Mouse (Mus musculus): ENCODE results near the gene Mms19. TPM values are rescaled to one million over a fixed set of nuclear protein-coding genes. Genes with fewer than 3 reads are reported as not detected.

Gene Mms19
- total RNA-seq, 2 experiments from 2014 or later: 6.6 to 7.7 TPM

GRCm38 (mm10) chr19:41905246-41905645, 75.7 kb downstream of the Mms19 start:
- intact Hi-C loops (cut with DNase I): no loop called here
- DNase-seq: no peak

GRCm38 (mm10) chr19:41902848-41903593, 77.9 kb downstream of the Mms19 start:
- no peak for DNase-seq
- intact Hi-C loops (cut with DNase I): no loop called here

- no peak for DNase-seq
- intact Hi-C loops (cut with DNase I): no loop called here
Observed at GRCm38 (mm10) chr19:41901696-41902095, 79.3 kb downstream of the Mms19 start.

DNA sequence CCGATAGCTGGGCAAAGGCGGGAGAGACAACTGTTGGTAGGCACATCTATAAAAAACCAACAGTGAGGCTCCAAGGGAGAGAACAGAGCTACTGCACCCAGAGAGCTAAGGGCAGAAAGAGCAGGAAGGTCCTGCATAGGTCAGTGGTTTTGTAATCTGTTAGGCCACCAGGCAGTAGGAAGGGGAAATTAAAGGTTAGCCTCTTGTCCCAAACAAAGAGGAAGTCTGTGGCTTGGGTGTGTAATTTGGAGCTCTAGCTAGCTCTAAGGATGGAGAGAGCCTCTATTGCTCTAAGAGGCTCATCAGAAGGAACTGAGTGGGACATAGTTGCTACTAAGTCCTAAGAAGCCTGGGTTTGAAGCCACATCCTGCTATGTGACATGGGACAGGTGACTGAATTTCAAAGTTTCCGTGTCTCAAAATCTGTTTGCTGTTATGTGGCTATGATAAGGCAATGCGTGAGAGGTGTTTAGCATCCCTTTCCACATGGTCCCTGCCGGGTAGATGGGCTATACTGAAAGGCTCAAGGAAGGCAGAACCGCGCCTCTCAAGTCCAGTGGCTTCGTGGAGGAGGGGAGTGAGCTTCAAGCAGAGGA, 80.4 kb downstream of the Mms19 start:
- DNase-seq: no peak
- intact Hi-C loops (cut with DNase I): no loop called here

DNA sequence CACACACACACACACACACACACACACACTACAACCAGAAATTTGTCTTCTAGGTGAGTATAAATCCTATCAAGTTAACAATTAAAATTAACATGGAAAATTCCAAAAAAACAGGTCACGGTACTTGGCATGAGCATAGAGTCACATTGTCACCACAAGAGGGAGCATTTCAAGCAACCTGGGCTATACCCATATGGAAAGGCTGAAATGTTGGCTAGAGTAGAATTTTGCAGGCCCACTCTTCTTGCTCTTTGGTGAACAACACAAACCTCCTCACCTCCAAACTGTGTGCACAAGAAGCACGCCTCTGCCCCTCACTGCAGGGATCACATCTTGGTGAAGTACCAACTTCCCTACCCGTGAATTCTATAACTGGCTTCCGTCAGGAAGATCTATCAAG, 82.1 kb downstream of the Mms19 start:
- intact Hi-C loops (cut with DNase I): no loop called here
- no peak for DNase-seq

- no peak for DNase-seq
- intact Hi-C loops (cut with DNase I): no loop called here
Observed at GRCm38 (mm10) chr19:41896319-41896711, 84.6 kb downstream of the Mms19 start.

- intact Hi-C loops (cut with DNase I): no loop called here
- DNase-seq: peak; percentile 53 to 59
Observed at GRCm38 (mm10) chr19:41895460-41896318, 85.3 kb downstream of the Mms19 start, which contains the start of gene Rrp12. Gene Rrp12 (minus strand): TSS chr19:41896173.

- intact Hi-C loops (cut with DNase I): no loop called here
- no peak for DNase-seq
Observed at GRCm38 (mm10) chr19:41894959-41895358, 86.0 kb downstream of the Mms19 start.

Other genes starting within 250 kb of the Mms19 start
- under 1 TPM; 0.33 to 0.35 TPM for gene Slit1, start 237.5 kb downstream of the Mms19 start, total RNA-seq (2021)
- gene Arhgap19, start 179.1 kb downstream of the Mms19 start, total RNA-seq (2021): 1 to 10 TPM; 6.4 to 6.6 TPM
- gene Frat1, start 151.2 kb downstream of the Mms19 start, total RNA-seq (2021): 1 to 10 TPM; 5.3 to 7.3 TPM
- gene Frat2, start 133.0 kb downstream of the Mms19 start, total RNA-seq (2021): 10 to 100 TPM; 13.9 to 18.5 TPM
- gene Rrp12, start 85.0 kb downstream of the Mms19 start, total RNA-seq (2021): 10 to 100 TPM; 30.0 to 31.6 TPM
- 10 to 100 TPM; 14.4 to 18.7 TPM for gene Pgam1, start 69.2 kb downstream of the Mms19 start, total RNA-seq (2021)
- 10 to 100 TPM; 13.2 to 15.3 TPM for gene Exosc1, start 47.7 kb downstream of the Mms19 start, total RNA-seq (2021)
- gene Zdhhc16, start 47.7 kb downstream of the Mms19 start, total RNA-seq (2021): 10 to 100 TPM; 20.7 to 21.3 TPM
- gene Ubtd1, start 606 bp upstream of the Mms19 start, total RNA-seq (2021): 10 to 100 TPM; 11.7 to 13.4 TPM
- 100 to 1,000 TPM; 121 to 331 TPM for gene Ankrd2, start 54.8 kb upstream of the Mms19 start, total RNA-seq (2021)
- gene Hoga1, start 64.5 kb upstream of the Mms19 start, total RNA-seq (2021): 1 to 10 TPM; 2.9 to 3.7 TPM
- under 1 TPM; 0.30 to 0.38 TPM for gene 4933411K16Rik, start 71.1 kb upstream of the Mms19 start, total RNA-seq (2021)
- 1 to 10 TPM; 2.1 to 2.6 TPM for gene Morn4, start 105.2 kb upstream of the Mms19 start, total RNA-seq (2021)
- gene Pi4k2a, start 109.3 kb upstream of the Mms19 start, total RNA-seq (2021): 10 to 100 TPM; 11.0 to 14.1 TPM
- 10 to 100 TPM in 1 of 2 experiments, 1 to 10 TPM in 1; 7.5 to 10.5 TPM for gene Avpi1, start 147.9 kb upstream of the Mms19 start, total RNA-seq (2021)
- gene Marveld1, start 166.2 kb upstream of the Mms19 start, total RNA-seq (2021): 1 to 10 TPM; 5.3 to 6.9 TPM
- gene Zfyve27, start 182.8 kb upstream of the Mms19 start, total RNA-seq (2021): 10 to 100 TPM; 11.4 to 12.6 TPM
- gene Sfrp5, start 221.1 kb upstream of the Mms19 start, total RNA-seq (2021): 1 to 10 TPM; 1.9 to 6.3 TPM

Data from gastrocnemius, postnatal 36 days (tissue).